Mouse (Mus musculus) testis, adult 2 months (tissue): ENCODE measurements at regions not wholly inside any gene's neighbourhood (a gene's known extent, or its start where the extent isn't known, plus 50 kb on each side); places are given as distances from the start of the nearest gene placed in this dataset.

ENCODE experiments used
- CTCF ChIP-seq: fragments of 200-500 bp; IDR thresholded peaks from 2 replicates; pipeline ENCODE4 v1.5.1; 2012; ENCODE audit warnings: low read depth, mild to moderate bottlenecking, inconsistent platforms, low read length, moderate library complexity; ENCODE audit not compliant: control insufficient read depth, insufficient read depth, insufficient replicate concordance
- POLR2A ChIP-seq: fragments of 200-500 bp; IDR thresholded peaks from 2 replicates; pipeline ENCODE4 v1.6.1; 2012; ENCODE audit warnings: low read depth, mild to moderate bottlenecking, inconsistent platforms, low read length, moderate library complexity; ENCODE audit not compliant: control insufficient read depth

DNA sequence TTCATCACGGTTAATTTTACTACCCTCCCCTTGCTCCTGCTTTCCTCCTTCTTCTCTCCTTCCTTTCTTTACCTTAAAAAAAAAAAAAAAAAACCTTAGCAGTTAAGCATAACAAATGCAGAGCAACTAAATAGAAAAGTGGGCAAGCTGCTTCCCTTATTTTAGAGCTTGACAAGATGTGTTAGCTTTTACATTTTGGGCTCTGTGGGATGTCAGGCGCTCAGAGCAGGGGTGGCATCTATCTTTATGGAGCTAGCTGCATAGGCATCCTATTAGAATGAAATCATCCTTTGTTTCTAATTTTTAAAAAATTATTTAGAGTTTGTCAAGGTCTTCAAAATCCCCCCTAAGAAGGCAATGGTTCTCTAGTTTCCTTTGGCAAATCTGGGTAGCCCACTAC lies 234.1 kb upstream of the Zc3h12c start:
- no peak for TF ChIP-seq POLR2A
- no peak for TF ChIP-seq CTCF
